Mouse (Mus musculus): ENCODE results near the gene Cdk9.

DNA sequence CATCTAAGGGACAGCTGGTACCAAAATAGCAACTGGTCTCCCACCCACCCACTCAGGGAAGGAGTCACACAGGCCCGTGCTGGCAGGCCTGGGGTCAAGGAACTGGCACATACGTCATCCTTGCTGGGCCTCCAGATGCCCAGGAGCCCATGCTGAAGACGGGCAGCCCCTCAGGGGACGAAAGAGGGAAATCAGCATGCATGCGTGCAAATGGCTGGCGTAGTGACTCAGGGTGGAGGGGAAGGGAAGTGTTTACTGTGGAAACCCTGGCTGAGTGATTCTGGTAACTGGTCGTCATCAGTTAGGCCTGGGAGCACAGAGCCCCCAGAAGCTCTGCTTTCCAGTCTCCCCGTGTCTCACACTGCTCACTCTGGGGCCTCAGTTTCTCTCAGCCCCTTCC, 47.5 kb downstream of the Cdk9 start:
- TF ChIP-seq CTCF (IDR thresholded peaks at IDR 0.05; ENCODE audit: extremely low read depth, insufficient read length, insufficient replicate concordance, low read depth, low read length), result no peak
- TF ChIP-seq POLR2A (IDR thresholded peaks at IDR 0.05; ENCODE audit: low read depth, low read length), result no peak

Data from small intestine, adult 2 months (tissue).